Mouse (Mus musculus) limb, embryonic 13.5 days (tissue): Measurements from ENCODE around the gene Slc25a41. TPM values are rescaled to one million over a fixed set of nuclear protein-coding genes. Genes with fewer than 3 reads are reported as not detected.
"Not testable (repeated sequence)": the region's sequence is repeated elsewhere in the genome, so short reads cannot be mapped to it uniquely, and the experiment has no call there.

Experiments used
- ATAC-seq: fragments of 200-750 bp; cut with Nextera tagmentation; 2 replicates; pipeline ENCODE4 v1.8.0; 2017; ENCODE audit warnings: low read depth, moderate number of reproducible peaks, moderate TSS enrichment; ENCODE audit not compliant: low FRiP score
- H3K27ac ChIP-seq: fragments of 300-500 bp; sonication (generic); 2 replicates; pipeline ENCODE4 v1.5.1; 2015; ENCODE audit warnings: inconsistent platforms, mild to moderate bottlenecking, moderate library complexity
- H3K27me3 ChIP-seq: fragments of 300-500 bp; sonication (generic); 2 replicates; pipeline ENCODE4 v1.6.1; 2015; ENCODE audit warnings: mild to moderate bottlenecking, inconsistent platforms
- H3K36me3 ChIP-seq: fragments of 300-500 bp; sonication (generic); 2 replicates; pipeline ENCODE4 v1.6.1; 2015; ENCODE audit warnings: inconsistent platforms, mild to moderate bottlenecking, moderate library complexity
- H3K4me1 ChIP-seq: fragments of 300-500 bp; sonication (generic); 2 replicates; pipeline ENCODE4 v1.6.1; 2015; ENCODE audit warnings: inconsistent platforms
- H3K4me2 ChIP-seq: fragments of 300-500 bp; sonication (generic); replicated peaks from 2 replicates; pipeline ENCODE4 v1.6.1; 2015; ENCODE audit warnings: inconsistent platforms, mild to moderate bottlenecking, moderate library complexity
- H3K4me3 ChIP-seq: fragments of 300-500 bp; sonication (generic); 2 replicates; pipeline ENCODE4 v1.5.1; 2015; ENCODE audit warnings: moderate library complexity, mild to moderate bottlenecking, inconsistent platforms
- H3K9ac ChIP-seq: fragments of 300-500 bp; sonication (generic); 2 replicates; pipeline ENCODE4 v1.6.1; 2015; ENCODE audit warnings: mild to moderate bottlenecking, inconsistent platforms
- H3K9me3 ChIP-seq: fragments of 300-500 bp; sonication (generic); 2 replicates; pipeline ENCODE4 v1.6.1; 2016; ENCODE audit warnings: inconsistent platforms
- WGBS: fragments of 180-500 bp; shearing (Covaris S2); methylation state at CpG from one replicate; pipeline ENCODE4 v1.1.7; 2015; 5-methylcytosine and 5-hydroxymethylcytosine counted together
- polyA plus RNA-seq: library from polyadenylated mRNA; unstranded; fragments of >200 nt; fragmentation: Nextera tagmentation; extraction: Ambion mirVana; gene quantifications from 2 replicates; pipeline ENCODE4 v1.2.1, GENCODE M21; 2015

Slc25a41 gene
- polyA plus RNA-seq, 1 experiment from 2014 or later = not detected

- no peak for ATAC-seq
- no peak overlapping the region for H3K4me2 ChIP-seq
- H3K36me3 ChIP-seq = no peaks in the 10 kb centered on the region
- no peak overlapping the region for H3K27ac ChIP-seq
- H3K4me1 ChIP-seq = peaks cover 23% of the 10 kb centered on the region
- H3K4me3 ChIP-seq = no peak overlapping the region
- H3K27me3 ChIP-seq = peaks cover 81% of the 10 kb centered on the region
- WGBS = 6% methylated on average over 8 of the region's 8 CpGs
- no peaks in the 10 kb centered on the region for H3K9me3 ChIP-seq
- H3K9ac ChIP-seq = no peak overlapping the region
These were observed 21.6 kb upstream of the Slc25a41 start for GRCm38 (mm10) chr17:57063031-57063430.

GRCm38 (mm10) chr17:57062548-57062947 is 21.1 kb upstream of the Slc25a41 start:
- no peak for ATAC-seq
- peaks cover 23% of the 10 kb centered on the region for H3K4me1 ChIP-seq
- peaks cover 83% of the 10 kb centered on the region for H3K27me3 ChIP-seq
- H3K36me3 ChIP-seq = no peaks in the 10 kb centered on the region
- 0 out of 2 replicates have a peak overlapping the region, but pooled peaks have one; percentile 13 for H3K9ac ChIP-seq
- WGBS = under 1% methylated on average over 22 of the region's 22 CpGs
- H3K4me3 ChIP-seq = peak overlapping the region; percentile 29
- no peaks in the 10 kb centered on the region for H3K9me3 ChIP-seq
- peak overlapping the region; percentile 48 for H3K4me2 ChIP-seq
- no peak overlapping the region for H3K27ac ChIP-seq

- 0 out of 2 replicates have a peak, but pooled peaks cover 2% of the 10 kb centered on the region for H3K36me3 ChIP-seq
- no peak overlapping the region for H3K27ac ChIP-seq
- ATAC-seq = no peak
- peaks cover 80% of the 10 kb centered on the region for H3K27me3 ChIP-seq
- peak overlapping the region; percentile 29 for H3K4me3 ChIP-seq
- H3K4me2 ChIP-seq = peak overlapping the region; percentile 48
- under 1% methylated on average over 39 of the region's 39 CpGs for WGBS
- no peak overlapping the region for H3K9ac ChIP-seq
- H3K4me1 ChIP-seq = peaks cover 23% of the 10 kb centered on the region
- H3K9me3 ChIP-seq = no peaks in the 10 kb centered on the region
These were observed 20.6 kb upstream of the Slc25a41 start for GRCm38 (mm10) chr17:57062011-57062521.

- peak overlapping the region; percentile 71; the same call in 1 of the 2 replicates for H3K4me3 ChIP-seq
- H3K36me3 ChIP-seq = 0 out of 2 replicates have a peak, but pooled peaks cover 2% of the 10 kb centered on the region
- H3K27me3 ChIP-seq = peaks cover 71% of the 10 kb centered on the region
- 41% methylated on average over 10 of the region's 10 CpGs for WGBS
- H3K4me2 ChIP-seq = peak overlapping the region; percentile 81
- no peak overlapping the region for H3K9ac ChIP-seq
- H3K9me3 ChIP-seq = no peaks in the 10 kb centered on the region
- no peak overlapping the region for H3K27ac ChIP-seq
- no peak for ATAC-seq
- H3K4me1 ChIP-seq = peaks cover 23% of the 10 kb centered on the region
These were observed 19.6 kb upstream of the Slc25a41 start for GRCm38 (mm10) chr17:57061069-57061468.

GRCm38 (mm10) chr17:57060231-57060801 is 18.9 kb upstream of the Slc25a41 start:
- 0 out of 2 replicates have a peak, but pooled peaks cover 2% of the 10 kb centered on the region for H3K36me3 ChIP-seq
- H3K4me3 ChIP-seq = peak overlapping the region; percentile 71
- no peaks in the 10 kb centered on the region for H3K9me3 ChIP-seq
- peak; percentile 93 for ATAC-seq
- WGBS = under 1% methylated on average over 44 of the region's 44 CpGs
- peaks cover 63% of the 10 kb centered on the region for H3K27me3 ChIP-seq
- H3K9ac ChIP-seq = no peak overlapping the region
- peak overlapping the region; percentile 81 for H3K4me2 ChIP-seq
- peaks cover 23% of the 10 kb centered on the region for H3K4me1 ChIP-seq
- H3K27ac ChIP-seq = no peak overlapping the region

- Histone ChIP-seq H3K9ac (peak within 1 kb of the TSS; percentile 73), H3K27me3 (peaks cover 55% of the 10 kb centered on the region), H3K9me3 (no peaks in the 10 kb centered on the region), H3K4me3 (peak within 1 kb of the TSS; percentile 71), H3K4me2 (peak within 1 kb of the TSS; percentile 81), H3K36me3 (peaks cover 8% of the 10 kb centered on the region; the same call in 1 of the 2 replicates), H3K27ac (no peak within 1 kb of the TSS), H3K4me1 (peaks cover 23% of the 10 kb centered on the region)
- peak; percentile 76 for ATAC-seq
- WGBS = under 1% methylated on average over 38 of the region's 45 CpGs
These were observed 18.1 kb upstream of the Slc25a41 start, which contains the start of gene Slc25a23 for GRCm38 (mm10) chr17:57059486-57059977. Slc25a23 (minus strand) TSS chr17:57059863.

GRCm38 (mm10) chr17:57058891-57059485 is 17.5 kb upstream of the Slc25a41 start, which contains the start of gene Crb3:
Crb3 (plus strand) TSS chr17:57059105.
- no peak for ATAC-seq
- Histone ChIP-seq H3K4me1 (peaks cover 23% of the 10 kb centered on the region), H3K9me3 (no peaks in the 10 kb centered on the region), H3K9ac (peak within 1 kb of the TSS; percentile 73), H3K27me3 (peaks cover 50% of the 10 kb centered on the region), H3K27ac (no peak within 1 kb of the TSS), H3K4me3 (peak within 1 kb of the TSS; percentile 71), H3K36me3 (peaks cover 8% of the 10 kb centered on the region; the same call in 1 of the 2 replicates), H3K4me2 (peak within 1 kb of the TSS; percentile 81)
- WGBS = 1% methylated on average over 17 of the region's 22 CpGs

- Histone ChIP-seq H3K27ac (no peak overlapping the region), H3K4me1 (peaks cover 13% of the 10 kb centered on the region), H3K27me3 (peaks cover 24% of the 10 kb centered on the region), H3K9ac (no peak overlapping the region), H3K9me3 (no peaks in the 10 kb centered on the region), H3K36me3 (peaks cover 27% of the 10 kb centered on the region), H3K4me2 (no peak overlapping the region), H3K4me3 (no peak overlapping the region)
- WGBS = 86% methylated on average over 3 of the region's 3 CpGs
- ATAC-seq = no peak
These were observed 14.8 kb upstream of the Slc25a41 start for GRCm38 (mm10) chr17:57056246-57056645.

- H3K9me3 ChIP-seq, H3K27me3 ChIP-seq, ATAC-seq, H3K9ac ChIP-seq, H3K4me2 ChIP-seq, H3K27ac ChIP-seq, H3K4me1 ChIP-seq, H3K4me3 ChIP-seq: not testable (repeated sequence)
- peaks cover 24% of the 10 kb centered on the region for H3K36me3 ChIP-seq
- WGBS = 82% methylated on average over 4 of the region's 4 CpGs
These were observed 10.2 kb upstream of the Slc25a41 start for GRCm38 (mm10) chr17:57051679-57052078.

GRCm38 (mm10) chr17:57048816-57049215 is 7.4 kb upstream of the Slc25a41 start:
- Histone ChIP-seq H3K9me3 (no peaks in the 10 kb centered on the region), H3K4me2 (no peak overlapping the region), H3K27ac (no peak overlapping the region), H3K9ac (no peak overlapping the region), H3K27me3 (no peaks in the 10 kb centered on the region), H3K4me3 (no peak overlapping the region), H3K36me3 (peaks cover 18% of the 10 kb centered on the region), H3K4me1 (no peaks in the 10 kb centered on the region)
- no peak for ATAC-seq
- WGBS = 81% methylated on average over 3 of the region's 3 CpGs

GRCm38 (mm10) chr17:57047406-57047805 is 6.0 kb upstream of the Slc25a41 start:
- H3K4me2 ChIP-seq = no peak overlapping the region
- no peaks in the 10 kb centered on the region for H3K9me3 ChIP-seq
- ATAC-seq = no peak
- 28% methylated on average over 5 of the region's 5 CpGs for WGBS
- peaks cover 4% of the 10 kb centered on the region for H3K36me3 ChIP-seq
- no peak overlapping the region for H3K4me3 ChIP-seq
- no peaks in the 10 kb centered on the region for H3K27me3 ChIP-seq
- H3K27ac ChIP-seq = no peak overlapping the region
- H3K4me1 ChIP-seq = no peaks in the 10 kb centered on the region
- H3K9ac ChIP-seq = no peak overlapping the region

GRCm38 (mm10) chr17:57038978-57039377 is 2.5 kb downstream of the Slc25a41 start:
- Histone ChIP-seq H3K27ac (no peak overlapping the region), H3K4me3 (no peak overlapping the region)

More at GRCm38 (mm10) chr17:57038978-57039377, 2.5 kb downstream of the Slc25a41 start:
- ATAC-seq = no peak
- Histone ChIP-seq H3K4me2 (no peak overlapping the region), H3K9ac (no peak overlapping the region), H3K4me1 (no peaks in the 10 kb centered on the region), H3K9me3 (peaks cover 5% of the 10 kb centered on the region; the same call in 1 of the 2 replicates), H3K27me3 (peaks cover 27% of the 10 kb centered on the region), H3K36me3 (no peaks in the 10 kb centered on the region)
- WGBS = 36% methylated on average over 8 of the region's 8 CpGs
